Mouse (Mus musculus) lung, postnatal 36 days (tissue): Measurements from ENCODE around the gene Slain1.
A peak's percentile ranks its signal among the peaks of the same experiment; 100 is the strongest.
"Not testable (repeated sequence)": the region's sequence is repeated elsewhere in the genome, so short reads cannot be mapped to it uniquely, and the experiment has no call there.

Experiments
- DNase-seq: peaks from one replicate; pipeline ENCODE4 v3.0.0; 2022; ENCODE audit warnings: mixed read lengths

Slain1 gene

DNA sequence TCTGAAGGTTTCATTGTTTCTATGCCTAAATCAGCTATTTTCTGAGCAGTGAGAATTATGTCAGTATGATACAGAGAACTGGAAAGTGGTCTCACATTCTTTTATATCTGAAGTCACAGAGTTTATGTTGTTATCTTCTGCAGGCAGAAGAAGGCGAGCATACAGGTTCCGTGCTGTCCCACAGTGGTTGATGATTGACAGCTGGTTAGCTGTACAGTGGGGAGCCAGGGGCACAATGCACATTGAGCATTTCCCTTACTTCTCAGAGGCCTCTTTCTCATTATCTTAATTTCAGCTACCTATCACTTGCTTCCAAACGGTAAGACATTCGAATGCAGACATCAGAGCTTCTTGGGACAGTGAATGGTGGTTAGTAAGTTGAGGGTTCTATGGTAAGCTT is 73.8 kb downstream of the Slain1 start:
- no peak for DNase-seq

DNA sequence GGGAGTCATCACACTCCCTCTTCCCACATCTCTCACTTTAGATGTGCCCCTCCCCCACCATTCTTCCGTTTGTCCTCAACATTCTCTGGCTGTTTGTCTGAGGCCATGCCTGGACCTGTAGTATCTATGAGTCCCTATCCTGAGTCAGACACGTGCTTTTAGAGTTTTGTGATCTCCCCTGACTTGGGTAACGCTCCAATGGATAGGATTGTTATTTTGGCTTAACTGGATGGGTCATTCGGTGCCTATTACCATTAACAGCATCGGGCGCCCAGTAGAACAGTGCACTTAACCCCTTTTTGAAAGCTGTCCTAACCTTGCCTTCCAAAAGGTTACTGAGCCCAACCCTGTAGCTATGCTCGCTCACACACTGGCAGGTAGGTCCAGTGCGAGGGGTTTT is 78.5 kb downstream of the Slain1 start:
- no peak for DNase-seq

DNA sequence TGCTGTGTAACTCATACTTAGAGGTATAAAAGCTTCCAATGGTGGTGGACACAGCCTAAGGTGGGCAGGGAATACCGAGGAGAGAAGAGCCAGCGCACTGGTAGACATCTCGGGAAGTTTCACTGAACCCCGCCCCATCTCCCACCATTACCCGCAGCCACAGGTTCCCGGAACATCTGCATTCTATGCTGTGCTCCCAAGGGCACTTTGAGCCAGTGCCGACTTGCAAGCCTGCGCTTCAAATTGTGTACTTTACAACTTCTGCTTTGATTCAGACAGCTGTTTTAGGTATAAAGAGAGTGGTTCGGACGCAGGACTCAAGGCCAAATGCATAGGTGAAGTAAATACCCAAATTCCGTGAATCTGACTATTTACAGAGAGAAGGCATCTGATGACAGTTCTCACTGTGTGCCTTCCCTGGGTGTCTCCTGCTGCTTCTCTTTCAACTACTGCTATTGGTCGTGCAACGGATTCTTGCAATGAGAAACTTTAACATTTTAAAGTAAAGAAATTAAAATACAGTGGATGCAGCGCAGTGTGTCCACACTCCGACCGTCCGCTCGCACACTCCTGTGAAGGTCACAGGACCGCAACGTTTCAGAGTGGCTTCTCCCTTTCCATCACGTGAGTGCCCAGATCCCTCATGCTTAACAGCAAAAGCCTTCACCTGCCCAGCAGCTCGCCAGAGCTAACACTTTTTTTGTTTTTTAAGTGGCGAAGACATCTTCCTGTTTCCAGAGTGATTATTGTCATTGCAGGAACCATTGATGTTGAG is 79.1 kb downstream of the Slain1 start:
- no peak for DNase-seq

DNA sequence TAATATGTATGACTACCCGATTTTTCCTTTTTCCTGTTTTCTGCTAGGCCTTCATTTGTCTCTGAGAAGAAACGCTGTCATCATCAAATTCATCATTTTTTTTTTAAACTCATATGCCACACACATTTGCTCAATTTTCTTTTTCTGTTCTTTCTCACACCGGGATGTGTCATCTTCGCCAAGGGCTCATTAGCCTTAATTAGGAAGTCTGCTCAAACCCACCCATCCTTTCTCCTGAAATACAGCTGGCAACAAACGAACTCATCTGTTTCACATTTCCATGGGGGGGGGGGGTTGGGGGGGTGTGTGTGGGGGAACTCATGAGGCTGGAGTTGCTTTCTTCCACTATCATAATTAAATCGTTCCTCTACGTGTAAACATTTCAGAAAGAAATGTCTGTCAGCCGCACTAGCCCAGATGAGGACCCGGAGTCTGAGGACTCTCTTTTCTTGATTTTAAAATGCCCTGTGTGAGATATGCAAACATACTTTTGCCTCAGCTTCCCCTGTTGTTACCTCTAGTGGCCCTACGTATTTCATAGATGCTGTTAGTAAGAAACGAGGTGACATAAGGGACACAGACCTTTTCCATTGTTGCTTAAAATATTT is 79.8 kb downstream of the Slain1 start:
- DNase-seq: no peak

DNA sequence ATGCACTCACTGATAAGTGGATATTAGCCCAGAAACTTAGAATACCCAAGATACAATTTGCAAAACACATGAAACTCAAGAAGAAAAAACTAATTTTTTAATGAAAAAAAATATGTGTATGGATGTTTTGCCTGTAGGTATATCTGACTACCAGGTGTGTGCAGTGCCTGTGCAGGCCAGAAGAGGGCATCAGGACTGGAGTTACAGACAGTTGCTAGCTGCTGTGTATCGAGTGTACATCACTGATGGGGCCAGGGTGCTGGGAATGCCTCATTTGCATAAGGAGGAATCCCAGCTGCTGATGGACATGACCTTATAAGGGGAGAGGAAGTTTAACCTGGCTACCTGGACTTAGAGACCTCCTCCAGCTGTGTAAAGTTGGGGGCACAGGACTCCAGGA is 82.6 kb downstream of the Slain1 start:
- DNase-seq: no peak

DNA sequence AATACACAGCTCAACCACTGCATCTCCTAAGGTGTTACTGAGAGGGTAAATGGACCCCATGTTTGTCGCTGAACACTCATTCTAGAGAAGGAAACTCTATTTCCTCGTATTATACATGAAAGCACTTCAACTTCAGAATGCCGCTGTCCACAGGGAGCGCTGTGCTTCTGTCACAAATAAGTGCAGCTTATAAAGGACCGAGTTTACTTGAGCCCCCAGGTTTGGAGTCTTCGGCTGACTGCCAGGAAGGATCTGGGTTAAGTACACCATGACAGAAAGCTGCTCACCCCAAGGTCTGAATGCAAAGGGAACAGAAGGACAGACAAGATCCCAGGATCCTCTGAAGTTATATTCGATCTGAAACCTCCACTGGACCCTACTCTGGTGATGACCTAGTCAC is 91.2 kb downstream of the Slain1 start:
- DNase-seq: peak; percentile 5

DNA sequence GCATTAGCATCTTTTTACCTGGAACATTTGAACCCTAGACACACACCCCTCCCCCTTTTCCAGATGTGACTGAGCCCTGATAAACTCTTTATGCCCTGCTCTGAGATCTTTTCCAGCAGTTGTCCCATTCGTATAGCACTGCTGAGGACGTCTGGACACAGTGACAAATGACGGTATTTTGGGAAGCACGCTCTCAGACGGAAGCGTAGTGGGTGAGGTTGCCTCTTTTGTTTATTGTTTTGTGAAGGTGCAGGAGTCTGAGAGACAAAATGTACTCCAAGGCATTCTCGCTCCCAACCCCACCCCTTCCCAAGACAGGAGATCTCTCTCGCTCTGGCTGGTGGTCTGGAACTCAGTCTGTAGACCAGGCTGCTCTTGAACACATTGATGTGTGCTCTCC is 92.1 kb downstream of the Slain1 start:
- DNase-seq: peak; percentile 46

DNA sequence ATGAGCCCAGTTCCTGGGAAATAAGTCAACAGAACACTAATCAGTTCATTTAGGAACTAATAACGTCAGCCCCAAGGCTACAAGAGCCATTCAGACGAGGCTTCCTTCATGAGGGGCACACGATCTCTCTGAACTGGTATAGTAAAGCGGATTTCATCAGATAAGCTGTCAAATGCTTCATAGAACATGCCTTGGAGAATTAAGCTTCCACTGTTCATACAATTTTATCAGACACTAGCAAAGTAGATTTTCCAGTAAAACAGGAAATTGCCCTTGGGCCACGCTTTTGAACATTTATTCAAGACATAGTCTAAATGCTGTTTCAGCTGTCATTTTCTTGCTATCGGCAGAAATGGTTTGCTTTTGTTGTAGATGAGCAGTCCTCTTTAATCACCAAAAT is 97.3 kb downstream of the Slain1 start:
- no peak for DNase-seq

DNA sequence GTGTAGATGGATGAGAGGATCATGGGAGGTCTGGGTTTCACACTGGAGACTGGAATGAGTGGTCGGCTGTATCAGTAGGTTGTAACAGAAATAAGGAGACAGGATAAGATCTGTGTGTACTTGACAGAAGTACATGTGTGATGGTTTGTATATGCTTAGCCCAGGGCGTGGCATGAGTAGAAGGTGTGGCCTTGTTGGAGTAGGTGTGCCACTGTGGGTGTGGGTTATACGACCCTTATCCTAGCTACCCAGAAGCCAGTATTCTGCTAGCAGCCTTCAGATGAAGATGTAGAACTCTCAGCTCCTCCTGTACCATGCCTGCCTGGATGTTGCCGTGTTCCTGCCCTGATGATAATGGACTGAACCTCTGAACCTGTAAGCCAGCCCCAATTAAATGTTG is 100.6 kb downstream of the Slain1 start:
- not testable (repeated sequence) for DNase-seq

DNA sequence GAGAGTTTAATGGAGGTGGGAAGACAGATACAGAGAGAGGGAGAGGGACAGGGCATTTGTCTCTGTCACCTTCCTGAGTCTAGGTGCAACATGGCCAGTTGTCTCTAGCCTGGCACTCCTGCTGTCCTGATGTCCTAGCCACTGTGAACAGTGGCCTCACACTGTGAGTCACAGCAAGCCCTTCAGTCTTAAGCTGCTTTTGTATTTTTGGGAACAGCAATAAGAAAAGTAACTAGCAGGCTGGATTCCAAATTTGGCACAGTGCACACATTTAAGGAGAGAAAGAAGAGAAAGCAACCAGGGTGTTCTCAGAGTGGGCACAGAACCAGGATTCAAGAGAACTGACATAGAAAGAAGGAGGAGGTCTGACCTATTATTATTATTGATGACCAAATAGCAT is 101.4 kb downstream of the Slain1 start:
- no peak for DNase-seq

DNA sequence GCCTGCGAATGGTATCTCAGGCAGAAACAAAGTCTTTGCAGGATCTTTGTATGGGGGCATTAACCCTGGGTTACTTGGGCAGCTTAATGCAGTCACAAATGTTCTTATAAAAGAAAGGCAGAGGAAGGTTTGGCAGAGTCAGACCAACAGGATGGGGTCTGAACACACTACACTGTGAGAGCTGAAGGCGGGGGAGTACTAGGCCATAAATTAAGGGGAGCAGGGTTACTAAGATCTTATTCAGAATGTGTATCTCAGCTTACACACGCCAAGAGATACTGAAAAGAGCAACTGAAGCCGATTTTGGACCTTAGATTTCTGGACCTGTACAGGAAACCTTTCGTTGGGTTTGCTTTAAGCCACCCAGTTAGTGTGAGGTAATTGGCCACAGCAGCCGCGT is 102.7 kb downstream of the Slain1 start:
- no peak for DNase-seq

DNA sequence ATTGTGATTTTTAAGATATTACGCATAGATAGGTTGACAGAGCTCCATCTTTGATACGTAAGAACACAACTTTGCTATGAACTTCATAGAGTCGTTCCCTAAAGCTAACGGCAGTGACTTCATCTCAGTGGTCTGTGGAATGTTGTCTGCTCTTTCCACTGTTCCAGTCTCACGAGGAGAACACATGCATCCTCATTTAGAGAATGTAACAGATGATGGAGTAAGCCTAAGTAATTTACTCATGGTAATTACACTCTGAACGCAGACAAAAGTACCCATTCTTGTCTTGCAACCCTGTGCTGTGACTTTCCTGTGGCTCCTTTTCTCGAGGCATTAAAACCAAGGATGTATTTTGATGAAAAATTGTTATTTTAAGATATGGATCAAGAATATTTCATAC is 104.0 kb downstream of the Slain1 start:
- DNase-seq: no peak

DNA sequence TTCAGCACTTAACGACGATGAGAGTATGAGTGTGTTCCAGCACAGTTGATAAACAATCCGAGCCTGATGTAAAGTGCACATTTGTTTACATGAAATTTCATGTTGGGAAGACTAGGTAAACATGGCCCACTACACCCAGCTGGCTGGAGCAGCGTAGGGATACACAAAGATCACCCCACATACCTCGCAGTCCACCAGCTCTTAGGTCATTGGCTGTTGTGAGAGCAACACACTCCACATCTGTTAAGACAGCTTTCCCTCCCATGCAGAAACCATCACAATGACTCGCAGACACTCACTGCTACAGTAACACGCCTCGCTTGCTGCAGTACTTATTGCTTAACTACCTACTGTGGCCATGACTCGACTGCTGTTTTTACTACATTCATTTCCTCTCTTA is 104.4 kb downstream of the Slain1 start:
- no peak for DNase-seq
